Mouse (Mus musculus) effector memory CD4-positive, alpha-beta T cell, adult 5 months (primary cell): ENCODE measurements around the gene Vmn1r171. TPM values are rescaled to one million over a fixed set of nuclear protein-coding genes. Genes with fewer than 3 reads are reported as not detected.

Source experiments
- polyA plus RNA-seq: library from polyadenylated mRNA; unstranded; fragments of 100-300 nt; shearing (Covaris generic); gene quantifications from one replicate; pipeline ENCODE4 v1.2.1, GENCODE M21; 2017

Gene Vmn1r171
- not detected for polyA plus RNA-seq

DNA sequence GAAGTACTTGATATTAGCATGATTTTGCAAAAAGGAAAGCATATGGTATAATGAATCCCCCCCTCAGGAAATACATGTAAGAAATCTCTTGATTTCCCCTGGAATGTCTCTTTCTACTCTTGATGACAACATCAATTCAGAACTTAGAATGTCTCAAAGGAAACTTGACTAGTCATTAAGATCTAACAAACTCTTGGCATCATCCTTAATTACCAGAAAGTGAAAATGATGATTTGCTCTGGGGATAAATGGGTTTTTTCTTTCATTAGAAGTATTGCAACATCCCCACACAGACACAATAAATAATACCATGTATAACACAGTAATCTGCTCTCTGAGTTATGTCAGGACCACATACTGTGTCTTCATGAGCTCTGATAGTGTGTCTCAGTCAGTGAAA lies at the start of gene Vmn1r171:
Gene Vmn1r171, plus strand, starts transcription at position 301 of the 400 bp plus-strand sequence.

DNA sequence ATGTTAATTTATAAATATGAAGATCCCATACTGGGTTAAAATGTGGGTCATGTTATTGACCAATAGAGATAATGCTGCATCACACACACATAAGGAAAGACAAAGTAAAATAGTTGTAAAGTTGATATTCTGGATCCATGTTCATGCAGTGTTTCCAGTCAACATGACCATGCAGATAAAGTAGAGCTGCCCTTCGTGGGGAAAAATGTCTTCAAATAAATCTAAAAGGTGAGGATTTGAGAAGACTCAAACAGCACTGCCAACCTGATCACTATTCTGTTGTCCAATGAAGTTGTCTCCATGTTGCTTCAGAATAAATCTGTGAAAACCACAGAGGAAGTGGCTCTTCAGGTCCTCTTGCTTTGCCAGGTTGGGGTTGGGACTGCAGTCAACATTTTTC lies 24.6 kb upstream of the Vmn1r171 start, which contains the start of gene Vmn1r170:
Gene Vmn1r170, plus strand, starts transcription at position 301 of the 400 bp plus-strand sequence.

DNA sequence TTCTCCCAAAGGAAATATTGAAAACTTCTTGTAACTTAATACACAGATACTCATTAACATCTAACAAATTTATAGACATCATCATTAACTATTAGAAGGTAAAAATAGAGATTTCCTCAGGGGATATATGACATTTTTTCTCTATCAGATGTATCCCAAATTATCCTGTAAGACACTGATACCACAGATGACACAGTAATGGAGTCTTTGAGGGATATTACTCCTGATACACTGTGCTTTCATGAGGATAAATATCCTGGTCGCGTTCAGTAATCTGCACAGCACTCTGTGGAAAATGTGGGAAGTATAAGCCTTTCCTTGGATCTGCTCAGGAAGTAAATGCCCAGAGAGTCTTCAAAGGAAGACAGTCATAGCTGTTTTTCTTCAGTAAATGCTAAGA lies 27.5 kb downstream of the Vmn1r171 start, which contains the start of gene Vmn1r172:
Gene Vmn1r172, plus strand, starts transcription at position 301 of the 400 bp plus-strand sequence.

Other genes with a start within 250 kb of the Vmn1r171 start
- gene Nlrp5, start 244.8 kb upstream of the Vmn1r171 start, polyA plus RNA-seq: not detected
- gene Vmn1r167, start 123.5 kb upstream of the Vmn1r171 start, polyA plus RNA-seq: not detected
- 0.09 TPM for gene Vmn1r168, start 91.0 kb upstream of the Vmn1r171 start, polyA plus RNA-seq
- not detected for gene Vmn1r169, start 55.2 kb upstream of the Vmn1r171 start, polyA plus RNA-seq
- gene Vmn1r170, start 24.5 kb upstream of the Vmn1r171 start, polyA plus RNA-seq: not detected
- gene Vmn1r172, start 27.6 kb downstream of the Vmn1r171 start, polyA plus RNA-seq: not detected
- gene Vmn1r173, start 70.0 kb downstream of the Vmn1r171 start, polyA plus RNA-seq: 0.07 TPM
- not detected for gene Vmn1r174, start 121.5 kb downstream of the Vmn1r171 start, polyA plus RNA-seq
- not detected for gene Vmn1r175, start 179.9 kb downstream of the Vmn1r171 start, polyA plus RNA-seq
- not detected for gene Vmn1r176, start 206.7 kb downstream of the Vmn1r171 start, polyA plus RNA-seq
- gene Vmn1r177, start 235.7 kb downstream of the Vmn1r171 start, polyA plus RNA-seq: not detected